Mouse (Mus musculus) brain, embryonic 18.5 days (tissue): ENCODE results near the gene Aox4.

Experiments
- DNase-seq: peaks from one replicate; pipeline ENCODE4 v3.0.0-alpha.2; 2012; ENCODE audit warnings: low read depth, low spot score

The Aox4 gene

GRCm38 (mm10) chr1:58301073-58301472 is 90.9 kb downstream of the Aox4 start:
- no peak for DNase-seq

GRCm38 (mm10) chr1:58302015-58302414 is 91.8 kb downstream of the Aox4 start:
- DNase-seq: no peak

GRCm38 (mm10) chr1:58303009-58303408 is 92.8 kb downstream of the Aox4 start:
- no peak for DNase-seq

- no peak for DNase-seq
Measured at GRCm38 (mm10) chr1:58303726-58304125, 93.5 kb downstream of the Aox4 start.

GRCm38 (mm10) chr1:58304296-58304695 is 94.1 kb downstream of the Aox4 start:
- DNase-seq: no peak

- no peak for DNase-seq
Measured at GRCm38 (mm10) chr1:58307181-58307580, 97.0 kb downstream of the Aox4 start.

- DNase-seq: no peak
Measured at GRCm38 (mm10) chr1:58308594-58308993, 98.4 kb downstream of the Aox4 start.

GRCm38 (mm10) chr1:58309853-58310252 is 99.7 kb downstream of the Aox4 start:
- DNase-seq: no peak

GRCm38 (mm10) chr1:58311221-58311864 is 101.1 kb downstream of the Aox4 start:
- no peak for DNase-seq

- DNase-seq: no peak
Measured at GRCm38 (mm10) chr1:58313173-58313572, 103.0 kb downstream of the Aox4 start.

GRCm38 (mm10) chr1:58315532-58315931 is 105.3 kb downstream of the Aox4 start:
- DNase-seq: no peak
